ENCODE assay signal across 9 mouse cellular contexts in the genomic region with DNA sequence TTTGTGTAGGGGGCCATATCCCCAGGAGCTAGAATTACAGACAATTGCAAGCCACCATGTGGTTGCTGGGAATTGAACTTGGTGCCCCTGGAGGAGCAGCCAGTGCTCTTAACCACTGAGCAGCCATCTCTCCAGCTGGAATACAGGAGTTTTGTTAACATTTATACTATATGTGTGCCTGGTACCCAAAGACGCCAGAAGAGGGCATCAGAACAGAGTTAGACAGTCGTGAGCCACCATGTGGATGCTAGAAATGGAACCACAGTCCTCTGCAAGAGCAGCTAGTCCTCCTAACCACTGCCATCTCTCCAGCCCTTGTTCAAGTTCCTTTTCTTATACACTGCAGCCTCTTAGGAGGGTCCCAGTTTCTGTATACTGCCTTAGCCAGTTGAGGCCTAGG. TPM values are rescaled to one million over a fixed set of nuclear protein-coding genes. Genes with fewer than 3 reads are reported as not detected.
DNase-seq lines count a peak whose midpoint lies in the region; ATAC-seq and TF ChIP-seq lines count a peak whose summit lies in the region.
"Had no signal": no experiment of that assay in that cellular context is flagged by ENCODE, and none has a peak within 500 bp of the region (broad histone marks: within the 10 kb centered on the region; RNA-seq: fewer than 3 reads in every experiment).

No protein-coding gene starts in this region.

- no peak overlapping the region for H3K9ac ChIP-seq in forebrain, embryonic 14.5 days (ENCODE audit: low read length)
- H3K9ac ChIP-seq in forebrain, embryonic 11.5 days (ENCODE audit: low read length): no peak overlapping the region
- H3K9ac ChIP-seq: embryonic facial prominence, embryonic 12.5 days had no signal

- no peak overlapping the region for H3K4me2 ChIP-seq in forebrain, embryonic 14.5 days (ENCODE audit: low read length)
- H3K4me2 ChIP-seq in forebrain, embryonic 11.5 days (ENCODE audit: low read depth, low read length, severe bottlenecking): no peak overlapping the region
- H3K4me2 ChIP-seq: embryonic facial prominence, embryonic 12.5 days had no signal

- H3K27me3 ChIP-seq in forebrain, embryonic 14.5 days (replicated peaks; ENCODE audit: control insufficient read depth, insufficient read depth, low read length): no peaks in the 10 kb centered on the region
- no peaks in the 10 kb centered on the region for H3K27me3 ChIP-seq in forebrain, embryonic 11.5 days (ENCODE audit: control insufficient read depth, insufficient read depth, low read length)
- H3K27me3 ChIP-seq in splenic B cell, adult 2 months (ENCODE audit: control insufficient read depth, insufficient read depth, low read length, poor library complexity, severe bottlenecking): no peaks in the 10 kb centered on the region
- H3K27me3 ChIP-seq: embryonic facial prominence, embryonic 12.5 days had no signal

- no peak for ATAC-seq in forebrain, embryonic 14.5 days
- ATAC-seq in forebrain, embryonic 11.5 days (replicated peaks; ENCODE audit: low FRiP score): no peak

- H3K9me3 ChIP-seq in forebrain, embryonic 14.5 days (replicated peaks; ENCODE audit: control insufficient read depth, low read length): no peaks in the 10 kb centered on the region
- no peaks in the 10 kb centered on the region for H3K9me3 ChIP-seq in forebrain, embryonic 11.5 days (ENCODE audit: control insufficient read depth, low read length)

- no peak overlapping the region for H3K27ac ChIP-seq in forebrain, embryonic 14.5 days (ENCODE audit: low read depth, low read length)
- no peak overlapping the region for H3K27ac ChIP-seq in forebrain, embryonic 11.5 days (ENCODE audit: low read depth, low read length)
- H3K27ac ChIP-seq: embryonic facial prominence, embryonic 12.5 days had no signal

- no peak for TF ChIP-seq POLR2A in lung, adult 2 months (IDR thresholded peaks at IDR 0.05; ENCODE audit: borderline replicate concordance, extremely low read depth, low read depth, low read length)

- WGBS in forebrain, embryonic 14.5 days: 40% methylated on average over 2 of the region's 2 CpGs
- 31% methylated on average over 2 of the region's 2 CpGs for WGBS in forebrain, embryonic 11.5 days
- 31% methylated on average over 2 of the region's 2 CpGs for WGBS in lung, adult 2 months

- no peak overlapping the region for H3K4me3 ChIP-seq in forebrain, embryonic 14.5 days (ENCODE audit: low read depth, low read length)
- no peak overlapping the region for H3K4me3 ChIP-seq in forebrain, embryonic 11.5 days (ENCODE audit: low read depth, low read length)
- no peak overlapping the region for H3K4me3 ChIP-seq in lung, adult 2 months (replicated peaks; ENCODE audit: extremely low read depth, low read depth, low read length)
- H3K4me3 ChIP-seq: embryonic facial prominence, embryonic 12.5 days had no signal

- peaks cover 6% of the 10 kb centered on the region for H3K4me1 ChIP-seq in forebrain, embryonic 14.5 days (ENCODE audit: control insufficient read depth, insufficient read depth, low read length)
- H3K4me1 ChIP-seq in forebrain, embryonic 11.5 days (replicated peaks; ENCODE audit: control insufficient read depth, insufficient read depth, low read length): peaks cover 9% of the 10 kb centered on the region; the same call in 1 of the 2 replicates
- H3K4me1 ChIP-seq in lung, adult 2 months (ENCODE audit: control insufficient read depth, insufficient read depth, low read length): no peaks in the 10 kb centered on the region; the same call in 1 of the 2 replicates

- peaks cover 23% of the 10 kb centered on the region; the same call in 1 of the 2 replicates for H3K36me3 ChIP-seq in forebrain, embryonic 14.5 days (ENCODE audit: control insufficient read depth, insufficient read depth, low read length)
- peaks cover 2% of the 10 kb centered on the region; the same call in 1 of the 2 replicates for H3K36me3 ChIP-seq in forebrain, embryonic 11.5 days (ENCODE audit: control insufficient read depth, insufficient read depth, low read length)
- H3K36me3 ChIP-seq in splenic B cell, adult 2 months (ENCODE audit: control insufficient read depth, insufficient read depth, low read length, poor library complexity, severe bottlenecking): peaks cover 1% of the 10 kb centered on the region

- no peak for TF ChIP-seq CTCF in lung, adult 2 months (IDR thresholded peaks at IDR 0.05; ENCODE audit: insufficient read depth, low read length)

- DNase-seq in forebrain, embryonic 14.5 days (ENCODE audit: low spot score): peak; percentile 29
- no peak for DNase-seq in forebrain, embryonic 11.5 days (ENCODE audit: low spot score)
- DNase-seq in lung, postnatal 10 days: peak; percentile 30
- DNase-seq in lung, adult 2 months: no peak
- peak; percentile 47 for DNase-seq in embryo, embryonic 11 days
- DNase-seq in splenic B cell, adult 2 months (ENCODE audit: low read depth, low spot score): peak; percentile 71
- no peak for DNase-seq in left cerebral cortex, adult 8-10 months (ENCODE audit: low spot score in 2 of 2)
- no peak for DNase-seq in layer of hippocampus, postnatal 14 days (ENCODE audit: low spot score in 2 of 2)

RNA-seq across cellular contexts. Expression of gene Mrm2, which starts 1.9 kb away (rescaled TPM):
- polyA plus RNA-seq in forebrain, embryonic 14.5 days (2014; fragmentation: Nextera tagmentation; extraction: Ambion mirVana): 24.5 and 28.3 TPM in 2 replicates
- polyA plus RNA-seq in forebrain, embryonic 11.5 days (2014; fragmentation: Nextera tagmentation; extraction: Ambion mirVana): 21.0 and 22.3 TPM in 2 replicates
- polyA plus RNA-seq in lung, adult 2 months (2012; rRNA removed): 5.4 and 7.4 TPM in 2 replicates
- total RNA-seq in left cerebral cortex, adult 8-10 months (2022): 10 to 100 TPM in 3 of 4 experiments, 1 to 10 TPM in 1; 8.9 to 13.3 (median 11.1) TPM
- 10 to 100 TPM in 1 of 2 experiments, 1 to 10 TPM in 1; 7.3 to 10.1 TPM for total RNA-seq in layer of hippocampus, postnatal 14 days (2021)

RNA-seq across cellular contexts. Expression of gene Nudt1, which starts 12.2 kb away (rescaled TPM):
- 18.3 and 24.5 TPM in 2 replicates for polyA plus RNA-seq in forebrain, embryonic 14.5 days (2014; fragmentation: Nextera tagmentation; extraction: Ambion mirVana)
- 42.2 and 51.2 TPM in 2 replicates for polyA plus RNA-seq in forebrain, embryonic 11.5 days (2014; fragmentation: Nextera tagmentation; extraction: Ambion mirVana)
- 6.2 and 7.9 TPM in 2 replicates for polyA plus RNA-seq in lung, adult 2 months (2012; rRNA removed)
- 1 to 10 TPM; 5.9 to 7.3 (median 6.1) TPM for total RNA-seq in left cerebral cortex, adult 8-10 months (2022)
- 1 to 10 TPM; 5.1 to 5.2 TPM for total RNA-seq in layer of hippocampus, postnatal 14 days (2021)

RNA-seq across cellular contexts. Expression of gene Mad1l1, which starts 12.3 kb away (rescaled TPM):
- 29.2 and 32.4 TPM in 2 replicates for polyA plus RNA-seq in forebrain, embryonic 14.5 days (2014; fragmentation: Nextera tagmentation; extraction: Ambion mirVana)
- polyA plus RNA-seq in forebrain, embryonic 11.5 days (2014; fragmentation: Nextera tagmentation; extraction: Ambion mirVana): 52.7 and 53.8 TPM in 2 replicates
- polyA plus RNA-seq in lung, adult 2 months (2012; rRNA removed): 18.9 and 21.6 TPM in 2 replicates
- 10 to 100 TPM; 14.1 to 22.2 (median 18.6) TPM for total RNA-seq in left cerebral cortex, adult 8-10 months (2022)
- 10 to 100 TPM; 18.2 to 18.8 TPM for total RNA-seq in layer of hippocampus, postnatal 14 days (2021)

RNA-seq across cellular contexts. Expression of gene Snx8, which starts 55.4 kb away (rescaled TPM):
- polyA plus RNA-seq in forebrain, embryonic 14.5 days (2014; fragmentation: Nextera tagmentation; extraction: Ambion mirVana): 7.9 and 9.4 TPM in 2 replicates
- 10.6 and 12.3 TPM in 2 replicates for polyA plus RNA-seq in forebrain, embryonic 11.5 days (2014; fragmentation: Nextera tagmentation; extraction: Ambion mirVana)
- 18.7 and 20.0 TPM in 2 replicates for polyA plus RNA-seq in lung, adult 2 months (2012; rRNA removed)
- 10 to 100 TPM; 12.5 to 14.7 (median 13.0) TPM for total RNA-seq in left cerebral cortex, adult 8-10 months (2022)
- total RNA-seq in layer of hippocampus, postnatal 14 days (2021): 10 to 100 TPM; 13.1 to 13.3 TPM

Comparison
In these comparisons a context has a peak if more than half of its experiments do, and no peak if none do; other contexts are left out.
1. DNase-seq: peak in forebrain, embryonic 14.5 days (single experiment), lung, postnatal 10 days (single experiment), embryo, embryonic 11 days (single experiment) and splenic B cell, adult 2 months (single experiment); none in forebrain, embryonic 11.5 days (single experiment), lung, adult 2 months (single experiment), left cerebral cortex, adult 8-10 months (0 of 2) and layer of hippocampus, postnatal 14 days (0 of 2).